Mouse (Mus musculus) retina, adult 2 months (tissue): ENCODE data around the gene Lcat.
A peak's percentile ranks its signal among the peaks of the same experiment; 100 is the strongest.
"Not testable (repeated sequence)": the region's sequence is repeated elsewhere in the genome, so short reads cannot be mapped to it uniquely, and the experiment has no call there.

ENCODE experiments used
- DNase-seq: peaks from one replicate; pipeline ENCODE4 v3.0.0-alpha.2; 2012; ENCODE audit warnings: low read depth, low spot score

The Lcat gene

GRCm38 (mm10) chr8:105943321-105943739 is at the start of gene Lcat:
TSS of gene Lcat (minus strand) at chr8:105943382.
- DNase-seq: no peak

- DNase-seq: no peak
Observed at GRCm38 (mm10) chr8:105992499-105992898, 49.3 kb upstream of the Lcat start.

- no peak for DNase-seq
Observed at GRCm38 (mm10) chr8:105991546-105991945, 48.4 kb upstream of the Lcat start.

GRCm38 (mm10) chr8:105990856-105991387 is 47.7 kb upstream of the Lcat start, which contains the start of gene Dus2:
TSS of gene Dus2 (plus strand) at chr8:105991337.
- DNase-seq: peak; percentile 63

- DNase-seq: no peak
Observed at GRCm38 (mm10) chr8:105988546-105988945, 45.4 kb upstream of the Lcat start.

GRCm38 (mm10) chr8:105983406-105983805 is 40.2 kb upstream of the Lcat start:
- not testable (repeated sequence) for DNase-seq

- DNase-seq: no peak
Observed at GRCm38 (mm10) chr8:105981146-105981545, 38.0 kb upstream of the Lcat start.

GRCm38 (mm10) chr8:105979325-105979724 is 36.1 kb upstream of the Lcat start, which contains the start of gene Dpep3:
TSS of gene Dpep3 (minus strand) at chr8:105979429.
- DNase-seq: no peak

- DNase-seq: no peak
Observed at GRCm38 (mm10) chr8:105975363-105975762, 32.2 kb upstream of the Lcat start.

GRCm38 (mm10) chr8:105971019-105971720 is 28.0 kb upstream of the Lcat start:
- no peak for DNase-seq

GRCm38 (mm10) chr8:105969367-105969766 is 26.2 kb upstream of the Lcat start:
- no peak for DNase-seq

GRCm38 (mm10) chr8:105966692-105967311 is 23.6 kb upstream of the Lcat start:
- no peak for DNase-seq

- DNase-seq: no peak
Observed at GRCm38 (mm10) chr8:105965905-105966341, 22.7 kb upstream of the Lcat start, which contains the start of gene Slc12a4. TSS of gene Slc12a4 (minus strand) at chr8:105966097.

GRCm38 (mm10) chr8:105965266-105965904 is 22.2 kb upstream of the Lcat start:
- no peak for DNase-seq

- DNase-seq: no peak
Observed at GRCm38 (mm10) chr8:105964506-105965265, 21.5 kb upstream of the Lcat start.

GRCm38 (mm10) chr8:105961536-105961935 is 18.4 kb upstream of the Lcat start:
- no peak for DNase-seq

GRCm38 (mm10) chr8:105961101-105961500 is 17.9 kb upstream of the Lcat start:
- no peak for DNase-seq

GRCm38 (mm10) chr8:105959350-105959749 is 16.2 kb upstream of the Lcat start:
- DNase-seq: no peak

- no peak for DNase-seq
Observed at GRCm38 (mm10) chr8:105957813-105958212, 14.6 kb upstream of the Lcat start.

- no peak for DNase-seq
Observed at GRCm38 (mm10) chr8:105956556-105956955, 13.4 kb upstream of the Lcat start.

GRCm38 (mm10) chr8:105951057-105951659 is 8.0 kb upstream of the Lcat start:
- no peak for DNase-seq
